Mouse (Mus musculus) intestine, embryonic 16.5 days (tissue): ENCODE results near the gene Myo1c. TPM values are rescaled to one million over a fixed set of nuclear protein-coding genes. Genes with fewer than 3 reads are reported as not detected.

ENCODE experiments used
- ATAC-seq: fragments of 200-750 bp; cut with Nextera tagmentation; 2 replicates; pipeline ENCODE4 v1.8.0; 2017; ENCODE audit warnings: moderate TSS enrichment, moderate library complexity
- H3K27ac ChIP-seq: fragments of 300-500 bp; sonication (generic); 2 replicates; pipeline ENCODE4 v1.5.1; 2014; ENCODE audit warnings: mild to moderate bottlenecking, low read length
- H3K27me3 ChIP-seq: fragments of 300-500 bp; sonication (generic); replicated peaks from 2 replicates; pipeline ENCODE4 v1.6.1; 2014; ENCODE audit warnings: low read length, control low read depth, mixed read lengths; ENCODE audit not compliant: control insufficient read depth, insufficient read depth
- H3K36me3 ChIP-seq: fragments of 300-500 bp; sonication (generic); 2 replicates; pipeline ENCODE4 v1.6.1; 2014; ENCODE audit warnings: low read length, control low read depth; ENCODE audit not compliant: control insufficient read depth, insufficient read depth
- H3K4me1 ChIP-seq: fragments of 300-500 bp; sonication (generic); 2 replicates; pipeline ENCODE4 v1.6.1; 2014; ENCODE audit warnings: low read length, control low read depth, mixed read lengths; ENCODE audit not compliant: control insufficient read depth, insufficient read depth
- H3K4me2 ChIP-seq: fragments of 300-500 bp; sonication (generic); 2 replicates; pipeline ENCODE4 v1.6.1; 2014; ENCODE audit warnings: low read depth, low read length, control low read depth
- H3K4me3 ChIP-seq: fragments of 300-500 bp; sonication (generic); 2 replicates; pipeline ENCODE4 v1.5.1; 2014; ENCODE audit warnings: mild to moderate bottlenecking, low read length
- H3K9ac ChIP-seq: fragments of 300-500 bp; sonication (generic); 2 replicates; pipeline ENCODE4 v1.6.1; 2014; ENCODE audit warnings: low read depth, low read length
- H3K9me3 ChIP-seq: fragments of 300-500 bp; sonication (generic); 2 replicates; pipeline ENCODE4 v1.6.1; 2016; ENCODE audit warnings: low read length, control low read depth; ENCODE audit not compliant: control insufficient read depth
- WGBS: fragments of 180-500 bp; shearing (Covaris S2); extraction: QIAGEN DNeasy Blood & Tissue Kit; methylation state at CpG from one replicate; pipeline ENCODE4 v1.1.7; 2014; 5-methylcytosine and 5-hydroxymethylcytosine counted together
- polyA plus RNA-seq: library from polyadenylated mRNA; unstranded; fragments of >200 nt; fragmentation: Nextera tagmentation; extraction: Ambion mirVana; gene quantifications from 2 replicates; pipeline ENCODE4 v1.2.1, GENCODE M21; 2015

Gene Myo1c
- polyA plus RNA-seq, 1 experiment from 2014 or later = 45.5 TPM

- Histone ChIP-seq H3K4me2 (peak overlapping the region; percentile 59), H3K27ac (peak overlapping the region; percentile 65), H3K27me3 (no peaks in the 10 kb centered on the region), H3K36me3 (peaks cover 3% of the 10 kb centered on the region; the same call in 1 of the 2 replicates), H3K9me3 (no peaks in the 10 kb centered on the region), H3K9ac (peak overlapping the region; percentile 50; the same call in 1 of the 2 replicates), H3K4me3 (peak overlapping the region; percentile 95), H3K4me1 (peaks cover 5% of the 10 kb centered on the region)
- no peak for ATAC-seq
- WGBS = 85% methylated on average over 3 of the region's 3 CpGs
These were observed 27.8 kb downstream of the Myo1c start for GRCm38 (mm10) chr11:75677881-75678746.

GRCm38 (mm10) chr11:75678747-75679438, 28.6 kb downstream of the Myo1c start, which contains the start of gene Crk:
Crk (plus strand) TSS chr11:75679259.
- Histone ChIP-seq H3K4me3 (peak within 1 kb of the TSS; percentile 95), H3K9ac (peak within 1 kb of the TSS; percentile 98), H3K27ac (peak within 1 kb of the TSS; percentile 96), H3K36me3 (no peaks in the 10 kb centered on the region; the same call in 1 of the 2 replicates), H3K27me3 (no peaks in the 10 kb centered on the region), H3K4me1 (peaks cover 5% of the 10 kb centered on the region), H3K9me3 (no peaks in the 10 kb centered on the region), H3K4me2 (peak within 1 kb of the TSS; percentile 67)
- ATAC-seq = peak; percentile 98
- WGBS = under 1% methylated on average over 53 of the region's 55 CpGs

GRCm38 (mm10) chr11:75679439-75680171, 29.3 kb downstream of the Myo1c start:
- ATAC-seq = peak; percentile 78
- no peaks in the 10 kb centered on the region for H3K27me3 ChIP-seq
- no peaks in the 10 kb centered on the region for H3K9me3 ChIP-seq
- under 1% methylated on average over 43 of the region's 43 CpGs for WGBS
- no peaks in the 10 kb centered on the region; the same call in 1 of the 2 replicates for H3K36me3 ChIP-seq
- peak overlapping the region; percentile 98 for H3K9ac ChIP-seq
- peak overlapping the region; percentile 67 for H3K4me2 ChIP-seq
- H3K4me1 ChIP-seq = peaks cover 5% of the 10 kb centered on the region
- peak overlapping the region; percentile 96 for H3K27ac ChIP-seq
- peak overlapping the region; percentile 95 for H3K4me3 ChIP-seq

- Histone ChIP-seq H3K27me3 (no peaks in the 10 kb centered on the region), H3K4me1 (peaks cover 9% of the 10 kb centered on the region), H3K9me3 (no peaks in the 10 kb centered on the region), H3K4me3 (no peak overlapping the region), H3K27ac (no peak overlapping the region), H3K4me2 (no peak overlapping the region), H3K9ac (no peak overlapping the region), H3K36me3 (no peaks in the 10 kb centered on the region; the same call in 1 of the 2 replicates)
- no peak for ATAC-seq
- WGBS = 95% methylated on average over 5 of the region's 5 CpGs
These were observed 34.2 kb downstream of the Myo1c start for GRCm38 (mm10) chr11:75684462-75684861.

DNA sequence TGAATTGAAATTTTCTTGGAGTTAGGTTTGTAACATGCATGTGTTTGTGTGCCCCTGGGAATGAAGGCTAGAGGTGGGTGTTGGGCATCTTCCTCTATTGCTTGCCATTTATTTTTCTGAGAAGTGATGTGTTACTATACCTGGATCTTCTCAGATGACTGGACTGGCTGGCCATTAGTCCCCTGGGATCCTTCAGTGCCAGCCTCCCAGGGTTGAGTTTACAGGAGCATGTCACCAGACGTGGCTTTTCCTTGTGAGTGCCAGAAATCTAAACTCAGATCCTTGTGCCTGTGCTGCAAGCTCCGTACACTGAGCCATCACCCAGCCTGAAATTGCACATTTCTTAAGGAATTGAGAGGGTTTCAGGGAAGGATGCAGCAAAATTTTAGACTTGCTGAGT, 34.7 kb downstream of the Myo1c start:
- Histone ChIP-seq H3K27ac (no peak overlapping the region), H3K9ac (no peak overlapping the region), H3K4me1 (peaks cover 9% of the 10 kb centered on the region), H3K9me3 (no peaks in the 10 kb centered on the region), H3K27me3 (no peaks in the 10 kb centered on the region), H3K4me2 (no peak overlapping the region), H3K4me3 (no peak overlapping the region), H3K36me3 (no peaks in the 10 kb centered on the region; the same call in 1 of the 2 replicates)
- WGBS = 61% methylated on average over 2 of the region's 2 CpGs
- ATAC-seq = no peak

DNA sequence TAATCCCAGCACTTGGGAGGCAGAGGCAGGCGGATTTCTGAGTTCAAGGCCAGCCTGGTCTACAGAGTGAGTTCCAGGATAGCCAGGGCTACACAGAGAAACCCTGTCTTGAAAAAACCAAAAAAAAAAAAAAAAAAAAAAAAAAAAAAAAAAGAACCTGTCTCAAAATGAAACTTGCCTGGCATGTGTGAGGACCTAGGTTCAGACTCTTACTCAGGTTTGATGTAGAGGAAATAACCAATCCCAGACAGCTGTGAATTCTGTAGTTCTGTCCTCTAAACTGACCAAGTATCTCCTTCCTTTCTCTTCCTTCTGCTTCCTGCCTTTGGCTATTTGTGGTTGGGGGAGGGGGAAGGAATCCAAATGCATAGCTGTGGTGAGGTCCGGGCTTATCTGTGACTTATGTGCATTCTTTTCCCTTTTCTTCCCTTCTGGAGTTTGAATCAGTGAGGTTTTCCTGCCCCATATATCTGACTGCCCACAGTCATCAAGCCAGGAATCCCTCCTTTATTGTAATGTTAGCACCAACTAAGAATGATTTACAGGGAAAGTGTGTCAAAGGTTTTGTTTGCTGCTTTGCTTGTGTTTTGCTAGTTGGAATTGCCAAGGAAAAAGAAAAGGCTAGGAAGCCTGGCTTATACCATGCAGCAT, 37.2 kb downstream of the Myo1c start:
- Histone ChIP-seq H3K4me1 (peaks cover 4% of the 10 kb centered on the region; the same call in 1 of the 2 replicates), H3K4me2 (no peak overlapping the region), H3K36me3 (peaks cover 3% of the 10 kb centered on the region), H3K9me3 (no peaks in the 10 kb centered on the region), H3K27me3 (no peaks in the 10 kb centered on the region), H3K4me3 (no peak overlapping the region), H3K27ac (no peak overlapping the region), H3K9ac (no peak overlapping the region)
- WGBS = 61% methylated on average over 2 of the region's 2 CpGs
- no peak for ATAC-seq

- no peak for ATAC-seq
- Histone ChIP-seq H3K36me3 (peaks cover 5% of the 10 kb centered on the region; the same call in 1 of the 2 replicates), H3K27ac (no peak overlapping the region), H3K4me3 (no peak overlapping the region), H3K9ac (no peak overlapping the region), H3K4me1 (peaks cover 4% of the 10 kb centered on the region; the same call in 1 of the 2 replicates), H3K9me3 (no peaks in the 10 kb centered on the region), H3K27me3 (no peaks in the 10 kb centered on the region), H3K4me2 (no peak overlapping the region)
- 90% methylated on average over 2 of the region's 2 CpGs for whole genome bisulfite sequencing
These were observed 37.8 kb downstream of the Myo1c start for GRCm38 (mm10) chr11:75688132-75688531.

- 78% methylated on average over 1 of the region's 1 CpGs for WGBS
- ATAC-seq = no peak
- no peaks in the 10 kb centered on the region for H3K9me3 ChIP-seq
- H3K27me3 ChIP-seq = no peaks in the 10 kb centered on the region
- no peak overlapping the region for H3K27ac ChIP-seq
- no peak overlapping the region for H3K4me2 ChIP-seq
- H3K9ac ChIP-seq = no peak overlapping the region
- H3K36me3 ChIP-seq = peaks cover 9% of the 10 kb centered on the region
- H3K4me3 ChIP-seq = no peak overlapping the region
- H3K4me1 ChIP-seq = peaks cover 4% of the 10 kb centered on the region; the same call in 1 of the 2 replicates
These were observed 39.7 kb downstream of the Myo1c start for GRCm38 (mm10) chr11:75689977-75690376.
